Mouse (Mus musculus): ENCODE results near the gene Zkscan17.
"Not testable (repeated sequence)": the region's sequence is repeated elsewhere in the genome, so short reads cannot be mapped to it uniquely, and the experiment has no call there.

Zkscan17 gene

GRCm38 (mm10) chr11:59526472-59527080 lies at the start of gene Zkscan17:
Gene Zkscan17, minus strand, starts transcription at chr11:59526751.
- DNase-seq = peak in 1 of 2 experiments; percentile 28

GRCm38 (mm10) chr11:59576135-59576534 lies 49.6 kb upstream of the Zkscan17 start, which contains the start of gene Olfr222:
Gene Olfr222, minus strand, starts transcription at chr11:59576235.
- not testable (repeated sequence) for DNase-seq

DNA sequence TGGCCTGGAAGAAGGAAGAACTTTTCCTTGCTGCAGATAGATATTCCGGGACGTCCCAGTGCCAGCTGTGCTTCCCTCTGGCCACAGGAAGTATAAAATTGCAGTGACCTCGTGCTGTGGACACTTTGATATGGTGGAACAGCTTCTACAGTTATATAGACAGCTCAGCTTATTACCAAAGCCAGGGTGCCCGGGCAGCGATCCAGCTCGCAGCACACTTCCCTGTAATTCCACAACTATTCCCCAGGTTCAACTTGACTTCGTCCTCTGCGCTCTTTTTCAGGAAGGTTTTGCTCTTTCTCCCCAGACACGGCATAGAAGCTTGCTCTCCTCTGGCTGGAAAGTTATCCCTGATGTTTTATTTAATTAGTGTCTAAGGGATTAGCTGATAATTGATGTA lies 49.2 kb upstream of the Zkscan17 start:
- DNase-seq = no peak

DNA sequence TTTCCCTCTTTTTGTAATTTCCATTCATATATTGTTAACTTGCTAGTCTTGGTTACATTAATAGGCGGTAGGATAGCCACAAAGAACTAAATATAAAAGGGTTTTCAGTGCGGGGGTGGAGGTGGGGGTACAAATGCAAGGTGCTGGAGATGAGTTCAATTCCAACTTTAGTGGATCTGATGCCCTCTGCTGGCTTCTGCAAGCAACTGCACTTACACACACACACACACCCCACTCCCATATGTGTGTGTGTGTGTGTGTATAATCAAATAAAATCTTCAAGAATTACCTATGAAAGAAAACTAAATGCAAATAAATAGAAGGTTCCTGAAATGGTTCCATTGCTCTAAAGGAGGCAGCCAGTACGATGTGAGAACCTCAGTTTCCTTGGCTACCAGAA lies 42.8 kb upstream of the Zkscan17 start:
- peak; percentile 28 to 38 for DNase-seq

DNA sequence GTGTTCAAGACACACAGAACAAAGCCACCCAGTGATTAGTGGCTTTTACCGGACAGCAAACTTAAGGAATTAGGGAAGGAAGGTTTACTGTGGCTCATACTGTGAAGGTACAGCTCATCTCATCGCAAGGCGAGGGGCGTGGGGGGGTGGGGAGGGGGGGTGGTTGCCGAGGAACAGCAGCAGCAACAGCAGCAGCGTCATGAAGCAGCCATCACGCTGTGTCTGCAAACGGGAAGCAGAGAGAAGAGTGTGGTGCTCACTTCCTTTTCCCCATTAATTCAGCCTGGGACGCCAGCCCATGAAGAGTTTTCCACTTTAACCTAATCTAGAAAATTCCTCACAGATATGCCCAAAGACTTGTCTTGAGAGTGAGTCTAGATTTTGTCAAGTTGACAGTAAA lies 36.3 kb upstream of the Zkscan17 start:
- no peak for DNase-seq

GRCm38 (mm10) chr11:59562336-59562735 lies 35.8 kb upstream of the Zkscan17 start:
- DNase-seq = no peak

DNA sequence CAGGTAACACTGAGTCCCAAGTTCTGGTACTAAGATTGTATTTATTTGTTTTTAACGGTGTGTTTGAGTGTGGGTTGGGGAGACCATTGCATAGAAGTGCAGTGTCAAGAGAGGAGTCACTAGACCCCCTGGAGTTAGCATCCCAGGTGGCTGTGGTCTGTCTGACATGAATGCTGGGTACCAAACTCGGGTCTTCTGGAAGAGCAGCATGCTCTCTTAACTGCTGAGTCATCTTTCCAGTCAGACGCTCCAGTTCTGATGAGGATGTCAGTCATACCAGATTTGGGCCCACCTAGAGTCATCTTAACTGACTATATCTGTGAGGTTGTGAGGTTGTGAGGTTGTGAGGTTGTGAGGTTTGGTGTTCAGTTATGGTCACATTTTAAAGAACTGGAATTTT lies 34.4 kb upstream of the Zkscan17 start:
- no peak for DNase-seq

DNA sequence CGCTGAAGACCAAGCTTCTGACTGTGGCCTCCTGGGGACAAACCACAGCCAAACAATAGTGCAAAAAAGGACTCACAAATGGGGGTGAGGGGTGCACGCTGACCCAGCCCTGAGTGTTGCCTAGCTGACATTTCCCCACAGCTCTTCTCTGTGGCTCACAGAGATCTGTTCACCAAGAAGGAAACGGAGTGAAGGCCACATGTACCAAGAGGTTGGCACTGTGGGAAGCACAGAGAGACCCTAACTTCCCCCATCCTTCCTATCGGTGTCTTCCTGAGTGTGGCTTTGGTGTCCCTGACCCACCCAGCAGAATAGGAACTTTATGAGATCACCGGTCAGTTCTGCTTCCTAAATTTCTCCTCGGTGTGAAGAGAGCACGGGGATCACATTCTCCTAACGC lies 28.0 kb upstream of the Zkscan17 start:
- DNase-seq = no peak

- no peak for DNase-seq
These were observed 27.6 kb upstream of the Zkscan17 start for GRCm38 (mm10) chr11:59554127-59554526.

GRCm38 (mm10) chr11:59544005-59544404 lies 17.5 kb upstream of the Zkscan17 start:
- no peak for DNase-seq

DNA sequence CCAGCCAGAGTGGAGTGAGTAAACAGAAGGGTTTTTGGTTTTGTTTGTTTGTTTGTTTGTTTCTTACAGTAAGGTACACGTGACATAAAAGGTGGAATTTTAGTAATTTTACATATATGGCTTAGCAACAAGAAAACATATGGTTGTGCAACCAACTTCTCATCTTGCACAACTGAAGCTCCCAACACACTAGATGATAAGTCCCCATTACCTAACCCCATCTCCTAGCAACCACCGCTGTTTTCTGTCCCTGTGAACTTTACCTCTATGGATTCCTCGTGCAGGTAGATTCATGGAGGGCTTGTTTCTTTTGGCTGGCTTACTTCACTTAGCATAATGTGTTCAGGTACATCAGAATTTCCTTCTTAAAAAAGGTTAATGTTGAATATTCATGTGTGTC lies 16.8 kb upstream of the Zkscan17 start:
- DNase-seq = no peak

GRCm38 (mm10) chr11:59542442-59542841 lies 15.9 kb upstream of the Zkscan17 start:
- DNase-seq = no peak

DNA sequence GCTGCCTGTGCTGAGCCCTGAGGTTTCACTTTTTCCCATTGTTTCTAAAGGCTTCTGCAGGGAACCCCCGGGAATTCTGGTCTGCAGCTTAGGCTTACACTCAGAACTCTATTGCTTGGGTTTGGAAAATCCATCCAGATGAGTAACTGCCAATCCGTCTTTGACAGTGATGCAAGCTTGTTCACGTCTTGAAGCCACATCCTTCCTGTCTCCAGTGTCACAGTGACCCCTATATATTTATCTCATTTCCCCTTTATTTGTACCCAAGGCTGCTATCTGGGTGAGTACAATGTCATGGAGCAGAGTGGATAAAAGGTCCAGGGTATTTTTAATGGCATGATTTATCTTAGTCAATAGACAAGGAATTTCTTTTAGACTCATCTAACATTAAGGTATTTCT lies 14.8 kb upstream of the Zkscan17 start, which contains the start of gene Nlrp3:
Gene Nlrp3 (plus strand): TSS at position 245 of the 400 bp plus-strand sequence.
- peak in 1 of 2 experiments; percentile 9 for DNase-seq

DNA sequence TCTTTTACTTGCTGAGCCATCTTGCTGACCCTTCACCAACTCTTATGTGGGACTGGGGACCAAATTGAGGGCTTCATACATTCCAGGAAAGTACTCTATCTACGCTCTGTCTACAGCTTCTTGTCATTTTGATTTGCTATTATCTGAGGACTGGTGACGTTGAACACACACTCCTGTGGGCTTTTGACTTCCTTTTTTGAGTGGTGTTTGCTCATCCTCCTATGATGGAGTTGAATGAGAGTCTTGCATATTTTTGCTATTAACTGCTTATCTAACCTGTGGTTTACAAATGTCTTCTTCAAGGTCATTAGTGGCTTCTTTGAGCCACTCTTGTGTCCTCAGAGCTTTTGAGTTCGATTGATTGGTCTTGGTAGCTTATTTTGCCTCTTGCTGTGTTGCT lies 13.6 kb upstream of the Zkscan17 start:
- no peak for DNase-seq

GRCm38 (mm10) chr11:59538387-59538786 lies 11.8 kb upstream of the Zkscan17 start:
- DNase-seq = peak; percentile 37 to 42

- DNase-seq = peak; percentile 75 to 77
These were observed 10.9 kb upstream of the Zkscan17 start for GRCm38 (mm10) chr11:59537218-59538130.

DNA sequence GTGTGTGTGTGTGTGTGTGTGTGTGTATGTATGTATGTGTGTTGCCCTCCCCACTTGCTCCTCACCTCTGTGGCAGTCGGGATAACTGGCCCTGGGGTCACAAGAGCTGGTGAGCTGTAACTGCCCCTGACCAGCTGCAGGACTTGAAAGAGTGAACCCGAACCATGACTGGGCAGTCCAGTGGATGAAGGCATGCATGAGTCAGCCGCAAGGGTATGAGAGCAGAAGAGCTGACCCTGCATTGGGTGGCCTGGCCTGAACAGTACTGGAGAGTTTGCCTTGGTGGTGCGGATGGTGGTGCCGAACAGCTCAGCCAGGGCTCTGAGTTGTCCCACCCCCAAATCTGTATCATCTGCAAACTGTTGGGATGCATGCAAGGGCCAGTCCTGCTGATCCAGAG lies 5.0 kb upstream of the Zkscan17 start:
- DNase-seq = no peak

GRCm38 (mm10) chr11:59530870-59531535 lies 4.5 kb upstream of the Zkscan17 start:
- no peak for DNase-seq

DNA sequence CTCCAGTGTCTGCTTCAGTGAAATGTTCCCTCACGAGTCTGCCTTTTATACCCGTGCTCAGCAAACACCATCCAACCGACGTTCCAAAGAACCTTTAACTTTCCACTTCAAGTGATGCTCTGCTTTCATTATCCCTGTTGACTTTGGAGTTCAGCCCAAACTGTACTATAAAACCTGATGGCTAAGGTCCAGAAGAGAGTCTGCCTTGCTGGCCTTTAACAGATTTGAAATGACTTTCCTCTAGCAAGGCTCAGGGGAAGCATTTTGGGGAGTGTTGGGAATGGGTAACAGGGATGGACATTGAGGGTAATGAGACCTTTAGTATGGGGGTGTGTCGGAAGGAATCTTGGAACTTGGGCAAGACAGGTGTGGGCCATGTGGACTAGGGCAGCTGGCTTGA lies 3.7 kb upstream of the Zkscan17 start:
- no peak for DNase-seq

- DNase-seq = peak; percentile 83 to 84
These were observed 1.3 kb downstream of the Zkscan17 start for GRCm38 (mm10) chr11:59525237-59525636.

- DNase-seq = peak; percentile 42 to 47
These were observed 2.4 kb downstream of the Zkscan17 start for GRCm38 (mm10) chr11:59524150-59524549.

DNA sequence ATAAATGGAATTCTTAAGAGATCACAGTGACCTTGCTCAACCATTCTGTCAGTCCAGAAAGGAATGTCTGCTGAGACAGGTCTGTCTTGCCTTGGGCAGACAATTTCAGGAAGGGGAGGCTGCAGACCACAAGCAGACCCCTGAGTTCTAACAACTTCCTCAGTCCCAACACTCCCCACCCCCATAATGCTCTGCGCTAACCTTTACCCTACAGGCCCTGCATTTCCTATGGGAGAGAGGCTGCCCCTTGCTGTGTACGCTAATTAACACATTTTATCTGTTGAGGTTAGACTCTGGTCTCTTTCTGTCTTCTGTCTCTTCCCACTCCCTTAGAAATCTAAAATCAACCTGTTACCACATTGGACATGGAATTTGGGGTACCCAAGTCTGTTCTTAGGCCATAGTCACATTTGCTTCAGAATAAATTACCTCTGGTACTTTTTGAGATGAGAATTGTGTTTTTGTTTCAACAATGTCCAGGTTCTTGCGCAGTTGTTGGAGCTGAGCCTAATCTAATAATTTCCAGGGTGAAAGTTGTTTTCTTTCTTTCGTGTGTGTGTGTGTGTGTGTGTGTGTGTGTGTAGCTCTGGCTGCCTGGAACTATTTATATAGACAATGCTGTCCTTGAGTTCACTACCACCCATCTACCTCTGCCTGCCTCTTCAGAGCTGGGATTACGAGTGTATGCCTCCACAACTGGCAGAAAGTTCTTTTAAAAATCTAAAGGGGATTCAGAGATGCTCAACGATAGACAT lies 6.6 kb downstream of the Zkscan17 start:
- no peak for DNase-seq

DNA sequence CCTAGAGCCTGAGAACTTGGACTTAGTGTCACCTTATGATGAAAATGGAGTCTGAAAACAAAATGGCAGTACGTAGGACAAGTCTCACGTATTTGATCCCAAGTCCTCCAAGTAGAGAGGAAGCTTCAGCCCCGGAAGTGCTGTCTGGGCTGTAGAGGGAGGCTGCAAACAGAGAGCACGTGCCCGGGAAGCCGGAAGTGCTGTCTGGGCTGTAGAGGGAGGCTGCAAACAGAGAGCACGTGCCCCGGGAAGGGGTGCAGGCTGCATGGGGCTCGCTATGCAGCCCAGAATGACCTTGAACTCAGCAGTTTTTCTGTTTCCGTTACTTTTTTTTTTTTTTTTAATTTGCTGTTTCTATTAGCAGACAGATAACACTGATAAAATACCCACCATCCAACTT lies 8.3 kb downstream of the Zkscan17 start:
- no peak for DNase-seq

Measured in B cell, adult 2 months (primary cell).